ENCODE assay signal across 8 mouse cellular contexts in the genomic region with DNA sequence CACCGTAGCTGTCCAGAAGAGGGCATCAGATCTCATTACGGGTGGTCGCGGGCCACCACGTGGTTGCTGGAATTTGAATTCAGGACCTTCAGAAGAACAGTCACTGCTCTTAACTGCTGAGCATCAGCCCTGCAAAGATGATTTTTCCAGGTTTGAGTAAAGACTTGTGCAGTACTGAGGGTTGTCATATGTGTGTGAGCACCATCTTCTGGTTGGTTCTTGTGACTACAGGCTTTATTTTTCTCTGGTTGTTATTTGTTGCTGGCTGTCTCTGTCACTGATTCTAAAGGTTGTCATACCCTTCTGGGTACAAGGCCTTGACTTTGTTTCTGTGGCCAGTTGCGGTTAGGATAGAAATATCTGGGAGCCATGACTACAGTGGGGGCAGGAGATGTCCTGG. TPM values are rescaled to one million over a fixed set of nuclear protein-coding genes. Genes with fewer than 3 reads are reported as not detected.
DNase-seq lines count a peak whose midpoint lies in the region; ATAC-seq lines count a peak whose summit lies in the region.

No protein-coding gene starts in this region.

- peak; percentile 69; the same call in 1 of the 2 replicates for ATAC-seq in common myeloid progenitor, adult 5-6 weeks (replicated peaks; ENCODE audit: low read depth, poor library complexity, severe bottlenecking)

- intact Hi-C loops in left cerebral cortex, postnatal 4 days (cut with DNase I): no loop called here

- DNase-seq in adrenal gland, postnatal 10 days: peak; percentile 2
- DNase-seq in adrenal gland, postnatal 36 days: no peak
- DNase-seq in left cerebral cortex, adult 18-20 months (ENCODE audit: low spot score in 2 of 2): peak; percentile 4 to 10
- no peak for DNase-seq in left cerebral cortex, postnatal 4 days
- peak; percentile 15 for DNase-seq in mesoderm, embryonic 11.5 days (ENCODE audit: low read depth, low spot score)
- no peak for DNase-seq in gastrocnemius, postnatal 10 days
- no peak for DNase-seq in thymus, postnatal 10 days (ENCODE audit: low spot score in 2 of 2)

RNA-seq across cellular contexts. Expression of gene Gm4778, which starts 3.2 kb away (rescaled TPM):
- total RNA-seq in adrenal gland, postnatal 10 days (2021): not detected
- total RNA-seq in adrenal gland, postnatal 36 days (2021): not detected
- not detected for total RNA-seq in left cerebral cortex, adult 18-20 months (2021)
- not detected for total RNA-seq in left cerebral cortex, postnatal 4 days (2021)
- not detected in 2 replicates for total RNA-seq in common myeloid progenitor, adult 5-6 weeks (2017)
- not detected for total RNA-seq in gastrocnemius, postnatal 10 days (2021)

RNA-seq across cellular contexts. Expression of gene Them4, which starts 49.3 kb away (rescaled TPM):
- total RNA-seq in adrenal gland, postnatal 10 days (2021): 10 to 100 TPM; 10.7 to 11.8 TPM
- total RNA-seq in adrenal gland, postnatal 36 days (2021): 1 to 10 TPM; 6.3 to 8.5 TPM
- total RNA-seq in left cerebral cortex, adult 18-20 months (2021): 10 to 100 TPM; 18.5 to 20.1 TPM
- total RNA-seq in left cerebral cortex, postnatal 4 days (2021): 10 to 100 TPM; 27.6 to 31.5 TPM
- 4.3 and 4.5 TPM in 2 replicates for total RNA-seq in common myeloid progenitor, adult 5-6 weeks (2017)
- total RNA-seq in gastrocnemius, postnatal 10 days (2021): 1 to 10 TPM; 7.7 to 7.8 TPM

Comparison
In these comparisons a context has a peak if more than half of its experiments do, and no peak if none do; other contexts are left out.
1. DNase-seq: peak in adrenal gland, postnatal 10 days (single experiment), left cerebral cortex, adult 18-20 months (2 of 2) and mesoderm, embryonic 11.5 days (single experiment); none in adrenal gland, postnatal 36 days (0 of 2), left cerebral cortex, postnatal 4 days (single experiment), gastrocnemius, postnatal 10 days (single experiment) and thymus, postnatal 10 days (0 of 2).